Mouse (Mus musculus): ENCODE measurements around the gene Pan2. TPM values are rescaled to one million over a fixed set of nuclear protein-coding genes. Genes with fewer than 3 reads are reported as not detected.

The Pan2 gene
- total RNA-seq, 2 experiments from 2014 or later: 13.0 to 14.1 TPM

GRCm38 (mm10) chr10:128367899-128368401 is 64.8 kb downstream of the Pan2 start:
- intact Hi-C loops (cut with DNase I): no loop called here

DNA sequence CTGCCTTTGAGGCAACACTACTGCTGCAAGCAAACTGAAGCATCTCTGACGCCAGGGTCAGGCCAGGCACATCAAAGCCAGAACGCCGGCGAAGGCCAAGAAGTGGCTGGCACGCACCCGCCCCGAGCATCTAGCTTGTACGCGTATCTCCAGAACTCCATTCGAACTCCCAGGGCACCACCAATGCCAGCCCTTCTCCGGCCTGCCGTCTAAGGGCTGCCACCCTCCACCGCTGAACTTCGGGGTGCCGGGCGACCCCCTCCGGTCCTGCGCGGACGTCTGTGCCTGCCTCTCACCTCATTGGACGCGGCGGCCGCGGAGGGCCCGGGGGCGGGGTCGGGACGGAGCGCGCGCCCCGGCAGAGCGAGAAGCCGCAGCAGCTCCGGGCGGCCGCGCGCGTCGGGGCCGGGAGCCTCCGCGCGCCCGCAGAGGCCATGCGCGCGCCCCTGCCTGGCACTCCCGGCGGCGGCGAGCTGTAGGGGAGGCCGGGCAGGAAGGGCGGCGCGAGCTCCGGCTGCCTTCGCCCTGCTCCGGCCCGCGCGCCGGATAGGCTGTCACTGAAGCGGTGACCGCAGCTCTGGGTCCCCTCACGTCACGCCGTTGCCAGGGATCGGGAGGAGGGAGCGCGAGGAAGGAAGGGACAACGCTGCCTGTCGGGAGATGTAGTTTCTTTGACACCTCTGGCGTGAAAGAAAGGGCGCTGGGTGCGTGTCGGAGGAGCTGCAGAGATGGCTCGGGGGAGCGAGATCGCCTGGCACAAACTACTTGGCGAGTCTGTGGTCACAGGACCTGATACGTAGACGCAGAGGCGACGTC is 65.5 kb downstream of the Pan2 start, which contains the start of gene Coq10a:
Gene Coq10a (minus strand): TSS at position 596 of the 816 bp plus-strand sequence.
- intact Hi-C loops (cut with DNase I): no loop called here
- DNase-seq (ENCODE audit: extremely low spot score in 1 of 2, low spot score in 2 of 2): peak; percentile 91 to 95

More at GRCm38 (mm10) chr10:128367899-128368401, 64.8 kb downstream of the Pan2 start:
- DNase-seq (ENCODE audit: extremely low spot score in 1 of 2, low spot score in 2 of 2): no peak

DNA sequence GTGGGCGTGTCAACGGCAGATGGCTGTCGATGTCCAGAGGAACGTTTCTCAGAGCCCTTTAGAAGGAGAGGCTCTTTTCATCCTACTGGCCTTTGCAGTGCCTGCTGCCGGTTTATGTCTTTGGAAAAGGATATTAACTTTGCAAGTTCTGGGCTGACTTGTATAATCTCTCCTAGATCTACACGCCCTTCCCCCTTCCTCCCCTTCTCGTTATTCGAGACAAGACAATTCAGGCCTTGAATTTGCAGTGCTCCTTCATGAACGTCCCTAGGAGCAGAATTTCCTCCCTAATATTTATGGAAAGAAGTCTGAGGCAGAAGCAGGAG is 66.0 kb downstream of the Pan2 start:
- DNase-seq (ENCODE audit: extremely low spot score in 1 of 2, low spot score in 2 of 2): no peak
- intact Hi-C loops (cut with DNase I): no loop called here

DNA sequence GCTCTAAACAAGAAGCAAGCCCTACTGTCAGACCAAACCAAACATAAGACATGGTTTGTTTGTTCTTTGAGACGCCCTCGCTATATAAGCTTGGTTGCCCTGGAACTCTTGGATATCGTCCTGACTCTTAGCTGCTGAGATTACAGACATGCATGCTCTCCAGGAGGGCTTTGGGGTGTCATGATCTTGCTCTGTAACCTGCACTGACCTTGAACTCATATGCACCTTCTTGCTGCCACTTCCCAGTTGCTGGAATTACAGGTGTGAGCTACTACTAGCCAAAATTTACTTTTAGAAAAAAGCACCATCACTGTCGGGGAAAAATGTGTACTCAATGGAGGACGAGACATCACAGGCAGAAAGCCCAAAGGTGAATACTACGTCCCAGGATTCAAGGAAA is 66.5 kb downstream of the Pan2 start:
- intact Hi-C loops (cut with DNase I): no loop called here
- DNase-seq (ENCODE audit: extremely low spot score in 1 of 2, low spot score in 2 of 2): no peak

- intact Hi-C loops (cut with DNase I): no loop called here
- no peak for DNase-seq (ENCODE audit: extremely low spot score in 1 of 2, low spot score in 2 of 2)
Measured at GRCm38 (mm10) chr10:128370021-128370420, 66.9 kb downstream of the Pan2 start.

DNA sequence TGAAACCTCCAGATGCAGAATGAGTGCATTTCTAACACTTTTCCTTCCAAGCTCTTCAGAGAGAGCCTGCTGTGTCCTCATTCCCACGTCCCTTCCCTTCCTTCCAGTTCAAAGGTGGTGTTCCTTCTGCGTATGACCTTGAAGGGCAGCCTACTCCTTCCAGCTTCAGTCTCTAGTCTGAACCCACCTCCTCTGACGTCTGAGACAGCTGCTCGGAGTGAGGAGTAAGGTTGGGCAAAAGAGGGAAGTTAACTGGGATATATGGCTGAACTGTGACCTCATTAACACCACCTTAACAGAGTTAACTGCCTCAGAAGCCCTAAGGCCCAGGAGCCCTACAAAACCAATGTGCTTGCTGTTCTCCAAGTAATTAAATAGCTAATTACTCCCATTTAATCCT is 67.5 kb downstream of the Pan2 start:
- intact Hi-C loops (cut with DNase I): no loop called here

More for the DNA sequence above, 67.5 kb downstream of the Pan2 start:
- DNase-seq (ENCODE audit: extremely low spot score in 1 of 2, low spot score in 2 of 2): no peak

Other genes starting within 250 kb of the Pan2 start
- 100 to 1,000 TPM; 149 to 156 TPM for gene Ptges3, start 244.4 kb upstream of the Pan2 start, total RNA-seq (2021)
- gene Atp5b, start 220.1 kb upstream of the Pan2 start, total RNA-seq (2021): 1,000 to 10,000 TPM; 1,572 to 1,686 TPM
- 10 to 100 TPM; 29.5 to 31.3 TPM for gene Baz2a, start 211.8 kb upstream of the Pan2 start, total RNA-seq (2021)
- 10 to 100 TPM; 10.7 to 11.6 TPM for gene Rbms2, start 123.0 kb upstream of the Pan2 start, total RNA-seq (2021)
- 10 to 100 TPM; 17.8 to 18.7 TPM for gene Gls2, start 108.9 kb upstream of the Pan2 start, total RNA-seq (2021)
- 10 to 100 TPM; 11.5 to 12.6 TPM for gene Spryd4, start 91.5 kb upstream of the Pan2 start, total RNA-seq (2021)
- not detected for gene Mip, start 77.5 kb upstream of the Pan2 start, total RNA-seq (2021)
- 1 to 10 TPM; 8.3 to 9.7 TPM for gene Timeless, start 71.3 kb upstream of the Pan2 start, total RNA-seq (2021)
- not detected for gene Apon, start 49.2 kb upstream of the Pan2 start, total RNA-seq (2021)
- gene Apof, start 34.7 kb upstream of the Pan2 start, total RNA-seq (2021): not detected
- gene Stat2, start 32.8 kb upstream of the Pan2 start, total RNA-seq (2021): 10 to 100 TPM; 20.2 to 26.0 TPM
- under 1 TPM; 0.43 to 0.58 TPM for gene Il23a, start 4.6 kb upstream of the Pan2 start, total RNA-seq (2021)
- 10 to 100 TPM; 64.4 to 69.7 TPM for gene Cnpy2, start 19.1 kb downstream of the Pan2 start, total RNA-seq (2021)
- 100 to 1,000 TPM; 287 to 288 TPM for gene Cs, start 34.4 kb downstream of the Pan2 start, total RNA-seq (2021)
- gene Coq10a, start 65.7 kb downstream of the Pan2 start, total RNA-seq (2021): 10 to 100 TPM; 69.8 to 74.6 TPM
- gene Ankrd52, start 73.8 kb downstream of the Pan2 start, total RNA-seq (2021): 10 to 100 TPM; 74.4 TPM
- under 1 TPM; 0.56 to 0.69 TPM for gene Slc39a5, start 97.9 kb downstream of the Pan2 start, total RNA-seq (2021)
- 10 to 100 TPM; 88.5 to 93.8 TPM for gene Nabp2, start 108.2 kb downstream of the Pan2 start, total RNA-seq (2021)
- 10 to 100 TPM; 79.3 to 81.6 TPM for gene Rnf41, start 108.3 kb downstream of the Pan2 start, total RNA-seq (2021)
- gene Smarcc2, start 155.9 kb downstream of the Pan2 start, total RNA-seq (2021): 100 to 1,000 TPM; 204 to 226 TPM
- gene Myl6, start 190.8 kb downstream of the Pan2 start, total RNA-seq (2021): 100 to 1,000 TPM; 602 to 610 TPM
- 10 to 100 TPM; 30.9 to 34.1 TPM for gene Myl6b, start 195.3 kb downstream of the Pan2 start, total RNA-seq (2021)
- 1 to 10 TPM; 8.9 to 9.3 TPM for gene Esyt1, start 222.5 kb downstream of the Pan2 start, total RNA-seq (2021)
- gene Zc3h10, start 244.4 kb downstream of the Pan2 start, total RNA-seq (2021): 10 to 100 TPM; 10.8 to 10.9 TPM
- gene Rpl41, start 246.0 kb downstream of the Pan2 start, total RNA-seq (2021): 1,000 to 10,000 TPM; 2,483 to 2,553 TPM